In the genomic region with DNA sequence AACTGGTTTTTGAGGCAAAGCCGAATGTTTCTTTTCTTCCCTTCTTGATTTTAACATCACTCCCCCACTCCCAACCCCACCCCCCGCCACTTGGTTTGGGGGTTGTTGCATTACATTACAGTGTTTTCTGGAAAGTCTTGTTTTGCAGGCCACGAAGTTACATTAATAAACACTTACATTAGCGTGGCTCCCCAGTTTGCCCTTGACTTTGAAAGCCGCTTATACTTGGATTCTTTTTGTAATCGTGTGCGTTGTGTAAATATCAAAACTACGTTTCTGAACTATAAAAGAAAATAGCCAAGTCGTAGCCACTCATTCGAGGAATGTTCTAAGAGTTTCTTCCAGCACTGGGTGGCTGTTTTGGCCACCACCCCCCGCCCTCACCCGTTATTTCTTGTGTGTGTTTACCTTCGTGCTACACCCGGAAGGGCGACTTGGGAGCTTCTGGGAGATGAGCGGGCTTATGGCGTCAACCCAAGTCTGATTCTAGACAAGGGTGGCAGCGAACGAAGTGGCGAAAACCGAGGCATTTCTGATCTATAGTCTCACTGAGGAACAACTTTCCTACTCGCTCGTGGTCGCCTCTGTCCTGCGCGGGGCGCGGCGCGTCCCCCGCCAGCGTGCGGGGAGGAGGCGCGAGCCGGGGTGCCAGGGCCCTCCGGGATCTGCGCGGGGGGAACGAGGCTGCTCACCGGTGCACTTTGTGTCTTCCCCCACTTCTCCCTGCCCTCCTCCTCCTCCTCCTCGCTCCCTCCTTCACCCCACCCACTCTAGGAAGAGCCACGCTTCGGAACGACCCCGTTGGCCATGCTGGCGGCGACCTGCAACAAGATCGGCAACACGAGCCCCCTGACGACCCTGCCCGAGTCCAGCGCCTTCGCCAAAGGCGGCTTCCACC, we compare ENCODE assay signal across 8 mouse cellular contexts. TPM values are rescaled to one million over a fixed set of nuclear protein-coding genes. Genes with fewer than 3 reads are reported as not detected.
DNase-seq lines count a peak whose midpoint lies in the region; ATAC-seq and TF ChIP-seq lines count a peak whose summit lies in the region.

No protein-coding gene starts in this region.

- H3ac ChIP-seq in C2C12 (ENCODE audit: control insufficient read depth, insufficient read length, low read depth) = peak overlapping the region; percentile 16

- H3K27me3 ChIP-seq in C2C12 (ENCODE audit: control insufficient read depth, insufficient read depth, insufficient read length) = peaks cover 47% of the 10 kb centered on the region
- H3K27me3 ChIP-seq in forebrain, embryonic 11.5 days (ENCODE audit: control insufficient read depth, insufficient read depth, low read length) = peaks cover 78% of the 10 kb centered on the region
- peaks cover 81% of the 10 kb centered on the region for H3K27me3 ChIP-seq in kidney, embryonic 16.5 days (ENCODE audit: insufficient read depth, low read length)
- H3K27me3 ChIP-seq in midbrain, embryonic 14.5 days (ENCODE audit: control insufficient read depth, insufficient read depth, low read length) = peaks cover 77% of the 10 kb centered on the region

- H3K36me3 ChIP-seq in C2C12 (ENCODE audit: control insufficient read depth, insufficient read depth) = no peaks in the 10 kb centered on the region
- H3K36me3 ChIP-seq in forebrain, embryonic 11.5 days (ENCODE audit: control insufficient read depth, insufficient read depth, low read length) = no peaks in the 10 kb centered on the region
- no peaks in the 10 kb centered on the region for H3K36me3 ChIP-seq in kidney, embryonic 16.5 days (ENCODE audit: insufficient read depth, low read length)
- no peaks in the 10 kb centered on the region for H3K36me3 ChIP-seq in midbrain, embryonic 14.5 days (ENCODE audit: control insufficient read depth, insufficient read depth, low read length)

- DNase-seq in cerebellum, adult 9-10 months = peak; percentile 14
- DNase-seq in cerebellum, adult 11-12 months = no peak
- peak; percentile 61 for DNase-seq in forebrain, embryonic 11.5 days (ENCODE audit: low spot score)
- peak; percentile 58 for DNase-seq in midbrain, embryonic 14.5 days
- DNase-seq in T-cell, adult 2 months (ENCODE audit: low spot score) = no peak
- no peak for DNase-seq in layer of hippocampus, adult 11-12 months (ENCODE audit: low spot score)

- peak overlapping the region; percentile 18 for H3K4me3 ChIP-seq in C2C12 (ENCODE audit: insufficient read depth, poor library complexity, severe bottlenecking)
- H3K4me3 ChIP-seq in forebrain, embryonic 11.5 days (ENCODE audit: low read depth, low read length) = peak overlapping the region; percentile 40
- H3K4me3 ChIP-seq in kidney, embryonic 16.5 days (ENCODE audit: low read length) = peak overlapping the region; percentile 44
- peak overlapping the region; percentile 37 for H3K4me3 ChIP-seq in midbrain, embryonic 14.5 days (replicated peaks; ENCODE audit: low read depth, low read length)

- H3K4me1 ChIP-seq in forebrain, embryonic 11.5 days (replicated peaks; ENCODE audit: control insufficient read depth, insufficient read depth, low read length) = peaks cover 37% of the 10 kb centered on the region
- peaks cover 42% of the 10 kb centered on the region for H3K4me1 ChIP-seq in kidney, embryonic 16.5 days (ENCODE audit: insufficient read depth, low read length)
- H3K4me1 ChIP-seq in midbrain, embryonic 14.5 days (ENCODE audit: control insufficient read depth, insufficient read depth, low read length) = peaks cover 15% of the 10 kb centered on the region

- H3K27ac ChIP-seq in forebrain, embryonic 11.5 days (ENCODE audit: low read depth, low read length) = peak overlapping the region; percentile 41; the same call in 1 of the 2 replicates
- H3K27ac ChIP-seq in kidney, embryonic 16.5 days (ENCODE audit: low read length) = no peak overlapping the region
- H3K27ac ChIP-seq in midbrain, embryonic 14.5 days (replicated peaks; ENCODE audit: low read depth, low read length) = peak overlapping the region; percentile 61

- under 1% methylated on average over 50 of the region's 55 CpGs for WGBS in forebrain, embryonic 11.5 days
- WGBS in kidney, embryonic 16.5 days = under 1% methylated on average over 49 of the region's 55 CpGs
- WGBS in midbrain, embryonic 14.5 days = under 1% methylated on average over 55 of the region's 55 CpGs

- no peaks in the 10 kb centered on the region for H3K9me3 ChIP-seq in forebrain, embryonic 11.5 days (ENCODE audit: control insufficient read depth, low read length)
- H3K9me3 ChIP-seq in kidney, embryonic 16.5 days (ENCODE audit: low read length) = no peaks in the 10 kb centered on the region
- no peaks in the 10 kb centered on the region for H3K9me3 ChIP-seq in midbrain, embryonic 14.5 days (ENCODE audit: control insufficient read depth, low read length)

- H3K4me2 ChIP-seq in forebrain, embryonic 11.5 days (ENCODE audit: low read depth, low read length, severe bottlenecking) = peak overlapping the region; percentile 53
- H3K4me2 ChIP-seq in kidney, embryonic 16.5 days (replicated peaks; ENCODE audit: low read depth, low read length) = peak overlapping the region; percentile 60
- peak overlapping the region; percentile 54 for H3K4me2 ChIP-seq in midbrain, embryonic 14.5 days (ENCODE audit: low read length)

- ATAC-seq in forebrain, embryonic 11.5 days (replicated peaks; ENCODE audit: low FRiP score) = no peak
- ATAC-seq in kidney, embryonic 16.5 days (ENCODE audit: low FRiP score, low TSS enrichment) = no peak
- no peak for ATAC-seq in midbrain, embryonic 14.5 days (ENCODE audit: low FRiP score, low TSS enrichment)

- H3K79me3 ChIP-seq in C2C12 (ENCODE audit: low read depth) = no peaks in the 10 kb centered on the region

- no peaks in the 10 kb centered on the region for H3K79me2 ChIP-seq in C2C12 (ENCODE audit: control insufficient read depth, insufficient read depth)

- peak overlapping the region; percentile 48 for H3K9ac ChIP-seq in forebrain, embryonic 11.5 days (ENCODE audit: low read length)
- peak overlapping the region; percentile 35; the same call in 1 of the 2 replicates for H3K9ac ChIP-seq in kidney, embryonic 16.5 days (replicated peaks; ENCODE audit: low read length)
- H3K9ac ChIP-seq in midbrain, embryonic 14.5 days (replicated peaks; ENCODE audit: low read length) = peak overlapping the region; percentile 49

- no peak for TF ChIP-seq CTCF in C2C12 (IDR thresholded peaks at IDR 0.05; ENCODE audit: control insufficient read depth, insufficient read depth, insufficient read length)

TF ChIP-seq in C2C12, 6 proteins besides CTCF, POLR2A, EP300 and RAD21:
- no peak for TF ChIP-seq FOSL1 (IDR thresholded peaks at IDR 0.05; ENCODE audit: insufficient read depth, low read length, poor library complexity, severe bottlenecking)
- TF ChIP-seq USF1 (IDR thresholded peaks at IDR 0.05; ENCODE audit: low read depth) = no peak
- TF ChIP-seq MYOG (IDR thresholded peaks at IDR 0.05; ENCODE audit: control insufficient read depth, extremely low read depth, insufficient read length) = no peak
- no peak for TF ChIP-seq MAX (IDR thresholded peaks at IDR 0.05)
- TF ChIP-seq MYOD1 (IDR thresholded peaks at IDR 0.05; ENCODE audit: control insufficient read depth, insufficient read length, low read depth) = no peak
- TF ChIP-seq CEBPB (IDR thresholded peaks at IDR 0.05; ENCODE audit: low read depth) = no peak

RNA-seq across cellular contexts. Expression of a gene that starts 0.9 kb away (rescaled TPM):
- polyA plus RNA-seq in C2C12 (2012; fragmentation: generic; extraction: Trizol) = 0.02 TPM
- polyA plus RNA-seq in forebrain, embryonic 11.5 days (2014; fragmentation: Nextera tagmentation; extraction: Ambion mirVana) = 5.5 and 8.2 TPM in 2 replicates
- not detected in 2 replicates for polyA plus RNA-seq in kidney, embryonic 16.5 days (2015; fragmentation: Nextera tagmentation; extraction: Ambion mirVana)
- polyA plus RNA-seq in midbrain, embryonic 14.5 days (2014; fragmentation: Nextera tagmentation; extraction: Ambion mirVana) = 2.2 and 2.8 TPM in 2 replicates

RNA-seq across cellular contexts. Expression of a gene that starts 39.8 kb away (rescaled TPM):
- polyA plus RNA-seq in C2C12 (2012; fragmentation: generic; extraction: Trizol) = 7.0 TPM
- polyA plus RNA-seq in forebrain, embryonic 11.5 days (2014; fragmentation: Nextera tagmentation; extraction: Ambion mirVana) = 11.7 and 14.0 TPM in 2 replicates
- 19.2 and 19.3 TPM in 2 replicates for polyA plus RNA-seq in kidney, embryonic 16.5 days (2015; fragmentation: Nextera tagmentation; extraction: Ambion mirVana)
- 4.2 and 7.9 TPM in 2 replicates for polyA plus RNA-seq in midbrain, embryonic 14.5 days (2014; fragmentation: Nextera tagmentation; extraction: Ambion mirVana)

RNA-seq across cellular contexts. Expression of a gene that starts 39.9 kb away (rescaled TPM):
- 3.4 TPM for polyA plus RNA-seq in C2C12 (2012; fragmentation: generic; extraction: Trizol)
- 18.2 and 18.6 TPM in 2 replicates for polyA plus RNA-seq in forebrain, embryonic 11.5 days (2014; fragmentation: Nextera tagmentation; extraction: Ambion mirVana)
- polyA plus RNA-seq in kidney, embryonic 16.5 days (2015; fragmentation: Nextera tagmentation; extraction: Ambion mirVana) = 20.5 and 20.7 TPM in 2 replicates
- 26.4 and 30.1 TPM in 2 replicates for polyA plus RNA-seq in midbrain, embryonic 14.5 days (2014; fragmentation: Nextera tagmentation; extraction: Ambion mirVana)

RNA-seq across cellular contexts. Expression of a gene that starts 53.9 kb away (rescaled TPM):
- polyA plus RNA-seq in C2C12 (2012; fragmentation: generic; extraction: Trizol) = 40.4 TPM
- 99.8 and 110 TPM in 2 replicates for polyA plus RNA-seq in forebrain, embryonic 11.5 days (2014; fragmentation: Nextera tagmentation; extraction: Ambion mirVana)
- polyA plus RNA-seq in kidney, embryonic 16.5 days (2015; fragmentation: Nextera tagmentation; extraction: Ambion mirVana) = 79.4 and 89.1 TPM in 2 replicates
- 85.3 and 91.9 TPM in 2 replicates for polyA plus RNA-seq in midbrain, embryonic 14.5 days (2014; fragmentation: Nextera tagmentation; extraction: Ambion mirVana)

Comparison
In these comparisons a context has a peak if more than half of its experiments do, and no peak if none do; other contexts are left out.
1. DNase-seq: peak in cerebellum, adult 9-10 months (single experiment), forebrain, embryonic 11.5 days (single experiment) and midbrain, embryonic 14.5 days (single experiment); none in cerebellum, adult 11-12 months (single experiment), T-cell, adult 2 months (single experiment) and layer of hippocampus, adult 11-12 months (single experiment).
2. Peak in every context shown above with its lines, with median percentiles within 50 percentile points of each other: H3K4me3 ChIP-seq, H3K4me2 ChIP-seq and H3K9ac ChIP-seq.